10 mouse cellular contexts compared by ENCODE assay signal in the genomic region with DNA sequence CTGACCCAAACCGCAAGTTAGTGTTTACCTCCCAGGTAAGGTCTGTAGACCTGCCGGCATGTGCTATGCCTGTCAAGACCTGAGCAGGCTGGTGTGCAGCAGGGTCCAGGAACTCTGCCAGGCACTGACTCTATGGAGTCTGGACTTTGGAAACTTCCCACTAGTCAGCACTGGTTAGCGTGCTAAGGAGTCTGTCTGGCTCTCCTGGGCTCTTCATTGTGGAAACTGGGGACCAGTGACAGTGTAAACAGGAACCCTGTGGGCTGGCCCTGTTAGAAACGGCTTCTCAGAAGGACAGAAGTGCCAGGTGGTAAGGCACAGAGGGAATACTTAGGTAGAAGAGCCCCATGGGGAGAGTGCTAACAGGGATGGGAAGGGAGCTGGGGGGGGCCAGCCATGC. TPM values are rescaled to one million over a fixed set of nuclear protein-coding genes. Genes with fewer than 3 reads are reported as not detected.
A peak's percentile ranks its signal among the peaks of the same experiment; 100 is the strongest.
DNase-seq lines count a peak whose midpoint lies in the region; ATAC-seq and TF ChIP-seq lines count a peak whose summit lies in the region.
"Had no signal": no experiment of that assay in that cellular context is flagged by ENCODE, and none has a peak within 500 bp of the region (broad histone marks: within the 10 kb centered on the region; RNA-seq: fewer than 3 reads in every experiment).

No protein-coding gene starts in this region.

- no peak for TF ChIP-seq RAD21 in MEL (IDR thresholded peaks at IDR 0.05; ENCODE audit: low read depth, low read length)

- H3K9ac ChIP-seq in forebrain, embryonic 14.5 days (ENCODE audit: low read length): no peak overlapping the region
- H3K9ac ChIP-seq in MEL (ENCODE audit: control insufficient read depth, low read depth, low read length, poor library complexity, severe bottlenecking): peak overlapping the region; percentile 53
- no peak overlapping the region for H3K9ac ChIP-seq in hindbrain, postnatal 0 days (replicated peaks; ENCODE audit: low read length)
- peak overlapping the region; percentile 71 for H3K9ac ChIP-seq in liver, embryonic 11.5 days (ENCODE audit: low read depth, low read length)

- ATAC-seq in forebrain, embryonic 14.5 days: no peak
- ATAC-seq in hindbrain, postnatal 0 days: no peak
- no peak for ATAC-seq in liver, embryonic 11.5 days (replicated peaks; ENCODE audit: low FRiP score)
- ATAC-seq in frontal cortex, adult (ENCODE audit: low TSS enrichment): no peak

- H3K9me3 ChIP-seq in forebrain, embryonic 10.5 days: no peaks in the 10 kb centered on the region
- H3K9me3 ChIP-seq in forebrain, embryonic 14.5 days (replicated peaks; ENCODE audit: control insufficient read depth, low read length): no peaks in the 10 kb centered on the region
- no peaks in the 10 kb centered on the region for H3K9me3 ChIP-seq in MEL (replicated peaks; ENCODE audit: insufficient read depth, low read length)
- no peaks in the 10 kb centered on the region for H3K9me3 ChIP-seq in hindbrain, postnatal 0 days (ENCODE audit: low read length)
- no peaks in the 10 kb centered on the region for H3K9me3 ChIP-seq in liver, embryonic 11.5 days (ENCODE audit: control insufficient read depth, low read length)

- no peaks in the 10 kb centered on the region for H3K27me3 ChIP-seq in forebrain, embryonic 10.5 days (ENCODE audit: poor library complexity, severe bottlenecking)
- no peaks in the 10 kb centered on the region for H3K27me3 ChIP-seq in forebrain, embryonic 14.5 days (replicated peaks; ENCODE audit: control insufficient read depth, insufficient read depth, low read length)
- no peaks in the 10 kb centered on the region for H3K27me3 ChIP-seq in MEL (ENCODE audit: control insufficient read depth in 1 of 2, insufficient read depth in 2 of 2, low read length in 2 of 2)
- H3K27me3 ChIP-seq in hindbrain, postnatal 0 days (ENCODE audit: insufficient read depth, low read length): no peaks in the 10 kb centered on the region
- H3K27me3 ChIP-seq in liver, embryonic 11.5 days (replicated peaks; ENCODE audit: control insufficient read depth, insufficient read depth, low read length): no peaks in the 10 kb centered on the region
- H3K27me3 ChIP-seq: CH12.LX had no signal

- WGBS in forebrain, embryonic 10.5 days: 90% methylated on average over 4 of the region's 4 CpGs
- WGBS in forebrain, embryonic 14.5 days: 94% methylated on average over 4 of the region's 4 CpGs
- WGBS in hindbrain, postnatal 0 days: 56% methylated on average over 4 of the region's 4 CpGs
- 62% methylated on average over 4 of the region's 4 CpGs for WGBS in liver, embryonic 11.5 days

- TF ChIP-seq POLR2A in MEL (IDR thresholded peaks at IDR 0.05; ENCODE audit: control insufficient read depth in 1 of 2, insufficient read depth in 1 of 2, low read depth in 1 of 2, low read length in 2 of 2, poor library complexity in 1 of 2): no peak

- H3K36me3 ChIP-seq in forebrain, embryonic 10.5 days (replicated peaks): peaks cover 98% of the 10 kb centered on the region
- H3K36me3 ChIP-seq in forebrain, embryonic 14.5 days (ENCODE audit: control insufficient read depth, insufficient read depth, low read length): peaks cover 57% of the 10 kb centered on the region
- peaks cover 0 to 49% of the 10 kb centered on the region in 2 experiments; a peak in 2 of 4 replicates for H3K36me3 ChIP-seq in MEL (ENCODE audit: control insufficient read depth in 1 of 2, insufficient read depth in 2 of 2, low read length in 2 of 2)
- H3K36me3 ChIP-seq in hindbrain, postnatal 0 days (ENCODE audit: insufficient read depth, low read length): peaks cover 11% of the 10 kb centered on the region; the same call in 1 of the 2 replicates
- peaks cover 2% of the 10 kb centered on the region for H3K36me3 ChIP-seq in liver, embryonic 11.5 days (ENCODE audit: control insufficient read depth, insufficient read depth, low read length)

- no peak for TF ChIP-seq EP300 in MEL (IDR thresholded peaks at IDR 0.05; ENCODE audit: low read depth in 1 of 2, low read length in 2 of 2)

- H3K4me3 ChIP-seq in forebrain, embryonic 10.5 days: no peak overlapping the region; the same call in 1 of the 2 replicates
- H3K4me3 ChIP-seq in forebrain, embryonic 14.5 days (ENCODE audit: low read depth, low read length): no peak overlapping the region
- peak overlapping the region; percentile 34 to 35; a peak in 3 of 4 replicates for H3K4me3 ChIP-seq in MEL (ENCODE audit: control insufficient read depth in 1 of 2, insufficient read depth in 1 of 2, low read depth in 2 of 2, low read length in 2 of 2)
- no peak overlapping the region for H3K4me3 ChIP-seq in hindbrain, postnatal 0 days (ENCODE audit: low read length)
- H3K4me3 ChIP-seq in liver, embryonic 11.5 days (ENCODE audit: low read depth, low read length): peak overlapping the region; percentile 45

- DNase-seq in forebrain, embryonic 10.5 days (ENCODE audit: extremely low spot score, low spot score): no peak
- DNase-seq in forebrain, embryonic 14.5 days (ENCODE audit: low spot score): no peak
- no peak for DNase-seq in MEL (ENCODE audit: low read depth, low spot score)
- DNase-seq in hindbrain, postnatal 0 days (ENCODE audit: low spot score): no peak
- no peak for DNase-seq in liver, embryonic 11.5 days (ENCODE audit: low spot score)
- no peak for DNase-seq in right cerebral cortex, postnatal 36 days (ENCODE audit: low spot score in 2 of 2)
- DNase-seq in spleen, postnatal 14 days (ENCODE audit: low spot score in 2 of 2): no peak

- no peak for TF ChIP-seq CTCF in MEL (IDR thresholded peaks at IDR 0.05 in 2 of 3, conservative IDR thresholded peaks at IDR 0.05 in 1 of 3; ENCODE audit: control insufficient read depth in 1 of 3, insufficient read depth in 1 of 3, low read depth in 2 of 3, low read length in 3 of 3, poor library complexity in 1 of 3, severe bottlenecking in 1 of 3)
- no peak for TF ChIP-seq CTCF in hindbrain, postnatal 0 days (IDR thresholded peaks at IDR 0.05; ENCODE audit: low read depth)

- no peaks in the 10 kb centered on the region for H3K4me1 ChIP-seq in forebrain, embryonic 10.5 days
- H3K4me1 ChIP-seq in forebrain, embryonic 14.5 days (ENCODE audit: control insufficient read depth, insufficient read depth, low read length): no peaks in the 10 kb centered on the region
- peaks cover 33 to 49% of the 10 kb centered on the region in 2 experiments for H3K4me1 ChIP-seq in MEL (ENCODE audit: control insufficient read depth in 1 of 2, insufficient read depth in 2 of 2, low read length in 2 of 2)
- peaks cover 7% of the 10 kb centered on the region; the same call in 1 of the 2 replicates for H3K4me1 ChIP-seq in hindbrain, postnatal 0 days (ENCODE audit: insufficient read depth, low read length)
- H3K4me1 ChIP-seq in liver, embryonic 11.5 days (replicated peaks; ENCODE audit: control insufficient read depth, insufficient read depth, low read length): peaks cover 62% of the 10 kb centered on the region

- peak overlapping the region; percentile 65 for H3K27ac ChIP-seq in forebrain, embryonic 10.5 days
- no peak overlapping the region for H3K27ac ChIP-seq in forebrain, embryonic 14.5 days (ENCODE audit: low read depth, low read length)
- peak overlapping the region; percentile 77 for H3K27ac ChIP-seq in MEL (ENCODE audit: control insufficient read depth, low read depth, low read length)
- peak overlapping the region; percentile 71 for H3K27ac ChIP-seq in hindbrain, postnatal 0 days
- peak overlapping the region; percentile 99 for H3K27ac ChIP-seq in liver, embryonic 11.5 days (ENCODE audit: low read depth, low read length)

- H3K4me2 ChIP-seq in forebrain, embryonic 14.5 days (ENCODE audit: low read length): no peak overlapping the region
- no peak overlapping the region for H3K4me2 ChIP-seq in hindbrain, postnatal 0 days (ENCODE audit: low read depth, low read length)
- H3K4me2 ChIP-seq in liver, embryonic 11.5 days: peak overlapping the region; percentile 75

- no peaks in the 10 kb centered on the region for H3K79me2 ChIP-seq in MEL (ENCODE audit: control insufficient read depth, insufficient read depth, low read length, poor library complexity)

TF ChIP-seq in MEL, 35 proteins besides CTCF, POLR2A, EP300 and RAD21 (continues in another document):
- TF ChIP-seq NRF1 (IDR thresholded peaks at IDR 0.05; ENCODE audit: insufficient read depth, low read depth, low read length, poor library complexity, severe bottlenecking): no peak
- TF ChIP-seq ZMIZ1 (IDR thresholded peaks at IDR 0.05; ENCODE audit: low read depth, low read length): no peak
- no peak for TF ChIP-seq ETS1 (IDR thresholded peaks at IDR 0.05; ENCODE audit: low read depth, low read length)

RNA-seq across cellular contexts. Expression of a gene that starts 7.5 kb away (rescaled TPM):
- not detected in 2 replicates for polyA plus RNA-seq in forebrain, embryonic 10.5 days (2016; fragmentation: Nextera tagmentation; extraction: Ambion mirVana)
- not detected in 2 replicates for polyA plus RNA-seq in forebrain, embryonic 14.5 days (2014; fragmentation: Nextera tagmentation; extraction: Ambion mirVana)
- total RNA-seq in MEL (2012; rRNA removed): 0.10 TPM in 1 of 2 replicates, not detected in the other
- not detected for polyA plus RNA-seq in MEL (2012; ENCODE audit: insufficient read depth in 1 of 2, insufficient read length in 2 of 2, low read depth in 1 of 2, low replicate concordance in 2 of 2, missing spikeins in 1 of 2)
- total RNA-seq in hindbrain, postnatal 0 days (2014; rRNA removed): 0.10 and 0.11 TPM in 2 replicates
- polyA plus RNA-seq in hindbrain, postnatal 0 days (2015; fragmentation: Nextera tagmentation; extraction: Ambion mirVana): 0.16 TPM in 2 replicates
- polyA plus RNA-seq in liver, embryonic 11.5 days (2014; fragmentation: Nextera tagmentation; extraction: Ambion mirVana): not detected in 2 replicates
- total RNA-seq: CH12.LX; common myeloid progenitor, adult 5-6 weeks had no signal

RNA-seq across cellular contexts. Expression of a gene that starts 27.9 kb away (rescaled TPM):
- polyA plus RNA-seq in forebrain, embryonic 10.5 days (2016; fragmentation: Nextera tagmentation; extraction: Ambion mirVana): 78.7 and 93.9 TPM in 2 replicates
- 42.5 and 55.0 TPM in 2 replicates for polyA plus RNA-seq in forebrain, embryonic 14.5 days (2014; fragmentation: Nextera tagmentation; extraction: Ambion mirVana)
- total RNA-seq in MEL (2012; rRNA removed): 139 and 156 TPM in 2 replicates
- polyA plus RNA-seq in MEL (2012; ENCODE audit: insufficient read depth in 1 of 2, insufficient read length in 2 of 2, low read depth in 1 of 2, low replicate concordance in 2 of 2, missing spikeins in 1 of 2): 100 to 1,000 TPM in 1 of 2 experiments, not detected in 1; 724 TPM
- total RNA-seq in hindbrain, postnatal 0 days (2014; rRNA removed): 70.5 and 101 TPM in 2 replicates
- polyA plus RNA-seq in hindbrain, postnatal 0 days (2015; fragmentation: Nextera tagmentation; extraction: Ambion mirVana): 112 and 113 TPM in 2 replicates
- polyA plus RNA-seq in liver, embryonic 11.5 days (2014; fragmentation: Nextera tagmentation; extraction: Ambion mirVana): 487 and 491 TPM in 2 replicates

RNA-seq across cellular contexts. Expression of a gene that starts 49.5 kb away (rescaled TPM):
- polyA plus RNA-seq in forebrain, embryonic 10.5 days (2016; fragmentation: Nextera tagmentation; extraction: Ambion mirVana): 0.26 and 0.30 TPM in 2 replicates
- polyA plus RNA-seq in forebrain, embryonic 14.5 days (2014; fragmentation: Nextera tagmentation; extraction: Ambion mirVana): 4.6 and 5.0 TPM in 2 replicates
- total RNA-seq in MEL (2012; rRNA removed): 2.0 and 2.2 TPM in 2 replicates
- 1 to 10 TPM in 1 of 2 experiments, not detected in 1; 3.6 TPM for polyA plus RNA-seq in MEL (2012; ENCODE audit: insufficient read depth in 1 of 2, insufficient read length in 2 of 2, low read depth in 1 of 2, low replicate concordance in 2 of 2, missing spikeins in 1 of 2)
- total RNA-seq in hindbrain, postnatal 0 days (2014; rRNA removed): 3.9 and 7.1 TPM in 2 replicates
- 6.4 and 7.2 TPM in 2 replicates for polyA plus RNA-seq in hindbrain, postnatal 0 days (2015; fragmentation: Nextera tagmentation; extraction: Ambion mirVana)
- 1.2 and 1.6 TPM in 2 replicates for polyA plus RNA-seq in liver, embryonic 11.5 days (2014; fragmentation: Nextera tagmentation; extraction: Ambion mirVana)

Comparison
In these comparisons a context has a peak if more than half of its experiments do, and no peak if none do; other contexts are left out.
1. H3K4me3 ChIP-seq: peak in MEL (2 of 2) and liver, embryonic 11.5 days (single experiment); none in forebrain, embryonic 10.5 days (single experiment), forebrain, embryonic 14.5 days (single experiment) and hindbrain, postnatal 0 days (single experiment).
2. H3K9ac ChIP-seq: peak in MEL (single experiment) and liver, embryonic 11.5 days (single experiment); none in forebrain, embryonic 14.5 days (single experiment) and hindbrain, postnatal 0 days (single experiment).